Mouse (Mus musculus) heart, postnatal 25 days (tissue): Measurements from ENCODE around the gene Slc12a1. TPM values are rescaled to one million over a fixed set of nuclear protein-coding genes. Genes with fewer than 3 reads are reported as not detected.
A peak's percentile ranks its signal among the peaks of the same experiment; 100 is the strongest.

Experiments used
- DNase-seq: peaks from one replicate; pipeline ENCODE4 v3.0.0; 2022; ENCODE audit warnings: low spot score
- intact Hi-C: fragments of 180-260 bp; cut with DNase I; formaldehyde crosslinking; loops from one replicate; pipeline ENCODE4 v1.15.1; 2025
- total RNA-seq, 2 experiments: library from RNA; stranded (reverse); gene quantifications; 2 replicates each; pipeline ENCODE4 v1.2.3; 2021

Gene Slc12a1
- total RNA-seq, 2 experiments from 2014 or later = not detected

GRCm38 (mm10) chr2:125249874-125250273 lies 97.6 kb downstream of the Slc12a1 start:
- intact Hi-C loops = no loop called here

GRCm38 (mm10) chr2:125251781-125252180 lies 99.5 kb downstream of the Slc12a1 start:
- intact Hi-C loops = no loop called here

More at GRCm38 (mm10) chr2:125249874-125250273, 97.6 kb downstream of the Slc12a1 start:
- no peak for DNase-seq

GRCm38 (mm10) chr2:125252275-125252674 lies 100.0 kb downstream of the Slc12a1 start:
- DNase-seq = no peak
- intact Hi-C loops = no loop called here

More at GRCm38 (mm10) chr2:125251781-125252180, 99.5 kb downstream of the Slc12a1 start:
- DNase-seq = no peak

GRCm38 (mm10) chr2:125253699-125254098 lies 101.4 kb downstream of the Slc12a1 start:
- DNase-seq = no peak
- intact Hi-C loops = no loop called here

GRCm38 (mm10) chr2:125254630-125255029 lies 102.3 kb downstream of the Slc12a1 start:
- intact Hi-C loops = no loop called here
- no peak for DNase-seq

DNA sequence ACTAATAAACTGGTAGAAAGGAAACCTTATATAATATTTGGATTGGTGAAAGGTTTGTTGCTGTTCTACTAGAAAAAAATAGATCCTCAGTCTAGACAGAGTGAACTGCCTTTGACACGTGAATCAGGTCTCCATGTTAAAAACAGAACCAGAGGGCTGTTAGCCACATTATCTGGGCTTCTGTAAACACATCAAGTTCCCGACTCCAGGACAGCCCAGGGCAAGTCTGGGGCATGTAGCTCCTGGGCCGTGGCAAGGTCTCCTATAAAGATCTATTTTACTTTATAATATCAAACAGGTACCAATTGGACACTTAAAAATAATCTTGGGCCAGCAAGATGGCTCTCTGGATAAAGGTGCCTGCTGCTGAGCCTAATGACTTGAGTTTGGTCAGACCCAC lies 103.6 kb downstream of the Slc12a1 start:
- intact Hi-C loops = no loop called here
- DNase-seq = no peak

- DNase-seq = no peak
Observed at GRCm38 (mm10) chr2:125259230-125260120, 107.2 kb downstream of the Slc12a1 start.

GRCm38 (mm10) chr2:125260326-125260725 lies 108.0 kb downstream of the Slc12a1 start:
- intact Hi-C loops = loop anchor here (5.0 kb wide), 2 partner anchors 42 to 467 kb away; no protein-coding TSS in a partner anchor
- no peak for DNase-seq

More at GRCm38 (mm10) chr2:125259230-125260120, 107.2 kb downstream of the Slc12a1 start:
- intact Hi-C loops = loop anchor here (2.0 to 5.0 kb wide), 3 partner anchors 43 to 468 kb away; no protein-coding TSS in a partner anchor

GRCm38 (mm10) chr2:125263056-125263455 lies 110.8 kb downstream of the Slc12a1 start:
- DNase-seq = no peak
- intact Hi-C loops = loop anchor here (5.0 kb wide), 2 partner anchors 39 to 464 kb away; no protein-coding TSS in a partner anchor

DNA sequence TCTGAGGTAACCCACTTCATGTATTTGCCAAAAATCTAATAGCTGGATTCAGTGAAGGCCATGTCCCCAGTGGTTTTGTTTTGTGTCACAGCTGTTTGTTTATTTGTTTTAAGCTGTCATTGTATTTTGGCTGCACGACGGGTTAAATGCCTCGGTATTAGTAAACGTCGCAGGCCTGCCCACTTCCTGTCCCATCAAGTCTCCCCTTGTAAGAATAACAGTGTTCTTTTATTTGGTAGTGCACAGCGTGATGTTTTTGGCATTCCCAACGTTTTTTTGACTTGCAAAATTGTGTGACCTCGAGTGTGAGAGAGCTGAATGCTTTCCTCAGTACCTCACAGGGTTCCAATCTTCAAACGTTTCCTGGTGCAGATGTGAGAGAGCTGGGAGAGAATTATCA lies 111.4 kb downstream of the Slc12a1 start:
- intact Hi-C loops = loop anchor here (5.0 kb wide), 2 partner anchors 39 to 464 kb away; no protein-coding TSS in a partner anchor
- DNase-seq = no peak

DNA sequence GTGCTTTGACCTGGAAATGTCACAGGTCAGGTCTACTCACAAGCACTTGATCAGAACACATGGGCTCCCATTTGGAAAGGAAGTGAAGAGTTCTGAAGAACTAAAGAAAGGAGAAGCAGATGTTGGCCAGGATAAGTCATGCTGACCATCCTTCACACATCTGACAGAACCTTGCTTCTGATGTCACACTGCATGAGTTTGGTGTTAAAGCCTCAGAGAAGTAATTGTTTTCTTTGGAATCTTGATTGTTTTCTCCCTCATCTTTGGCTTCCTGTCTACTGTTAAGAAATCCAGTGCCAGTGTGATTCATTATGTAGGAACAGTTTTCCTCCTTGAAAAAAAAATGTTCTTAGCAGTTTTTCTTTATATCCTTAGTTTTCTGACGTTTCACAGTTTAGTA lies 116.6 kb downstream of the Slc12a1 start:
- no peak for DNase-seq
- intact Hi-C loops = no loop called here

DNA sequence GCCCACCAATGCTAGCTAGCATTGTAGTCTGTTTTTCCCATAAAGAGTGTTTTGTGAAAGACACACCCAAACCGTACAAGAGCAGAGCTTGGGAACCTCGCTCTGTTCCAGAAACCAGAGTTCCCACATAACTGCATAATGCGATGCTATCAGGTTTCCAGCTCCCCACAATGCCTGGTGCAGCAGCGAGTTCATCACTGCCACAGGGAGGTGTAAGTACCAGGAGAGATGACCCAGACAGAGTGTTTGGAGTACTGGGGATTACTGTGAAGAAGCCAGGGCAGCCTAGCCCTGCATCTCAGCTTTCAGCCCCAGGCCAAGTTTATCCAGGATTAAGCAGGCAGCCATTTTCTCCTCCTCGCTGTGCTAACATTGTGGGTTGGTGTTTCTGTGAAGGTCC lies 123.3 kb downstream of the Slc12a1 start:
- no peak for DNase-seq

GRCm38 (mm10) chr2:125276692-125277091 lies 124.4 kb downstream of the Slc12a1 start:
- no peak for DNase-seq
- intact Hi-C loops = no loop called here

More for the DNA sequence above, 123.3 kb downstream of the Slc12a1 start:
- intact Hi-C loops = no loop called here

- DNase-seq = peak; percentile 30
- intact Hi-C loops = no loop called here
Observed at GRCm38 (mm10) chr2:125278474-125278873, 126.2 kb downstream of the Slc12a1 start.

Other genes starting within 250 kb of the Slc12a1 start
- gene Slc24a5, start 84.4 kb upstream of the Slc12a1 start, total RNA-seq = 1 to 10 TPM in 1 of 2 experiments, under 1 TPM in 1; 0.81 to 1.3 TPM
- gene Myef2, start 28.8 kb upstream of the Slc12a1 start, total RNA-seq = 1 to 10 TPM; 6.4 to 9.1 TPM
- gene Ctxn2, start 15.8 kb upstream of the Slc12a1 start, total RNA-seq = not detected
- gene Dut, start 94.7 kb downstream of the Slc12a1 start, total RNA-seq = 10 to 100 TPM; 28.7 to 29.8 TPM